Mouse (Mus musculus): ENCODE results near the gene Nudt19.
"Not testable (repeated sequence)": the region's sequence is repeated elsewhere in the genome, so short reads cannot be mapped to it uniquely, and the experiment has no call there.

- peak; percentile 32; the same call in 1 of the 2 replicates for TF ChIP-seq CTCF (IDR thresholded peaks at IDR 0.05; ENCODE audit: low read depth)
- not testable (repeated sequence) for TF ChIP-seq EP300 (IDR thresholded peaks at IDR 0.05; ENCODE audit: low read depth)
Measured at GRCm38 (mm10) chr7:35570883-35571282, 14.8 kb upstream of the Nudt19 start.
